Mouse (Mus musculus): ENCODE measurements at regions not wholly inside any gene's neighbourhood (a gene's known extent, or its start where the extent isn't known, plus 50 kb on each side); places are given as distances from the start of the nearest gene placed in this dataset.

GRCm38 (mm10) chr2:93135324-93135723, 52.0 kb upstream of the Trp53i11 start:
- DNase-seq (ENCODE audit: low spot score in 2 of 2) = no peak

GRCm38 (mm10) chr2:93133301-93133971, 53.9 kb upstream of the Trp53i11 start:
- DNase-seq (ENCODE audit: low spot score in 2 of 2) = no peak

DNA sequence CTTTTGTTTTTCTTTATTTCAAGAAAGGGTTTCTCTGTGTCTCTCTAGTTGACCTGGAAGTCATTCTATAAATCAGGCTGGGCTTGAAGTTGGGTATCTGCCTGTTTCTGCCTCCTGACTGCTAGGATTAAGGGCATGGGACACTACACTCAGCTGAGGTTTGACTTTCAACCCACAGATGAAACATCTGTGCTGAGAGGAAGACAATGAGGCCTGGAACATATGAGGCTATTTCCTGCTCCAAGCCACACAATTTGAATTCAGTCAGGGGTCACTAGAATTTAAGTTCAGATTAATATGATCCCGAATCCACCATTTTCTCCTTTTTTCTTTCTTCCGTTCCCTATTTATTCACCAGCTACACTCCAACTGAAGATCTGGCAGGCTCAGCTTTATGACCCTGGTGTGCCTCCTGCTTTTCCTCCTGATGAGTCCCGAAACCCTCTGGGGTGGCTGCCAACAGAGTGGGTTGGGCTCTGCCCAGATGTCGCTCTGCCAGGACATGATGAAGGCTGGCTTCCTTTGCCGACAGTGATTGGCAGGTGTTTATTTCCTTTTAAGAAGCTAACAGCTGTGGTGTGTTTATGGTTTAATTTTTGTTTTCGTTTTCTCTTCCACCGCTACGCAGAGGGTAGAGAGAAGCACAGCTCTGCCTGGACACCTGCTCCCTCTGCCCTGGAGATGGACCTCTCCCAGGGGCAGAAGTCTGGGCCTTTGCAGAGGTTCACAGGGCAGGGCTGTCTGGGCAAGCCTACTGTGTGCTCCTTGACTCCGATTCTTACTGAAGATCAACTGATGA, 55.3 kb upstream of the Trp53i11 start:
- DNase-seq (ENCODE audit: low spot score in 2 of 2) = no peak

- DNase-seq (ENCODE audit: low spot score in 2 of 2) = no peak
Observed at GRCm38 (mm10) chr2:93131236-93131635, 56.1 kb upstream of the Trp53i11 start.

GRCm38 (mm10) chr2:93129176-93129575, 58.2 kb upstream of the Trp53i11 start:
- DNase-seq (ENCODE audit: low spot score in 2 of 2) = no peak

- DNase-seq (ENCODE audit: low spot score in 2 of 2) = peak in 1 of 2 experiments; percentile 33
Observed at GRCm38 (mm10) chr2:93126595-93127165, 60.7 kb upstream of the Trp53i11 start.

DNA sequence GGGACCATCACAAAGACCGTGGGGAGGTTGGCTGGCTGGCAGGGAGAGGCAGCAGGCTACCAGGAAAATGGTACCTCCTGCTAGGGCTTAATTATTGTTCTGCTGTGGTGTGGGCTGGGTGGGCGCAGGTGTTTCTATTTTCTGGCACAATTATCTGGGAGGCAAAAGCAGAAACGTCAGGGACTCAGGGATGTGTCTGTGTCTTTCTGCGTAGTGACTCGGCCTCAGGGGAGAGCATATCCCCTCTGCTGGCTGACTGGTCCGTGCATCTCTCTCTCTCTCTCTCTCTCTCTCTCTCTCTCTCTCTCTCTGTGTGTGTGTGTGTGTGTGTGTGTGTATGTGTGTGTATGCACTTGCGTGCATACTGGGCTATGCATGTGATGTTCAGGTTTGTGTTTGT, 61.2 kb upstream of the Trp53i11 start:
- no peak for DNase-seq (ENCODE audit: low spot score in 2 of 2)

DNA sequence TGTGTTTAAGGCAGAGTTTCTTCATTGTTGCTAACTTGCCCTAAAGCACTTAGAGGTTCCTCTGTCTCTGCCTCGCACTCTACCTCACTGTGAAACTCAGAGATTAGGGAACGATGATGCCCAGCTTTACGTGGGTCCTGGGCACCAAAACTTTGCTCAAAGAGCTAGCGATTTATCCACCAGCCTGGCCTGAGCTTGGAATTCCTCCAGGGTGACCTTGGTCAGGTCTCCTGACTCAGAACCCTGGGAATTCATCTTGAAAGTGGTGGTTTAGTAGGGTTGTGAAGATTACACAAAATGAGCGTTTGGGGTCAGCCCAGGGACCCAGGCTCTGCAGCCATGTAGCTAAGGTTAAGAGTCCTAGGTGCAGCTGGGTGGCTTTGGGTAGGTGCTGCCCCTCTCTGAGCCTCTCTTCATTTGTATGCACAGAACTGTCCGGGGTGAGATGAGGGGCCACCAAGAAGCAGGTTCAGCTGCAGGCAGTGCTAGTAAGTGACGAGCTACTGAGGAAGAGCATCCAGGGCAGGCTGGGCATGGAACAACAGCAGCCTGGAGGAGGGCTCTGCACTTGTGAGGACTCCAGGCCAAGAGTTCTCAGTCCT, 62.4 kb upstream of the Trp53i11 start:
- no peak for DNase-seq (ENCODE audit: low spot score in 2 of 2)

GRCm38 (mm10) chr2:93123829-93124228, 63.5 kb upstream of the Trp53i11 start:
- DNase-seq (ENCODE audit: low spot score in 2 of 2) = no peak

DNA sequence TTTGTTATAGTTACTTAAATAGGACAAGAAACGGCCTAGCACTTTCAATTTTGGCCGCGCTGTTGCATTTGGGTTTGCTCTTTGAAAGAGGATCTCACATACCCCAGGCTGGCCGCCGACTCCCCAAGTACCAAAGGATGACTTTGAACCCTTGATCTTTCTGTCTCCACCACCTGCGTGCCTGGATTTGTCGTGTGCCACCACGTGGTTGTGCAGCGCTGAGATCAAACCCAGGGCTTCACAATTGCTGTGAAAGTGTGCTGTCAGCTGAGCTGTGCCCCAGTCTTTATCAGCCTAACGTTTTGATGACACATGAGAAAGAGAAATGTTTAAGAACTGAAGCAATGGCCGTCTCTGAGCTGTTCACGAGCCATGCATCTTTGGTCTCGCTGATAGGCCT, 67.0 kb upstream of the Trp53i11 start:
- DNase-seq (ENCODE audit: low spot score in 2 of 2) = no peak

DNA sequence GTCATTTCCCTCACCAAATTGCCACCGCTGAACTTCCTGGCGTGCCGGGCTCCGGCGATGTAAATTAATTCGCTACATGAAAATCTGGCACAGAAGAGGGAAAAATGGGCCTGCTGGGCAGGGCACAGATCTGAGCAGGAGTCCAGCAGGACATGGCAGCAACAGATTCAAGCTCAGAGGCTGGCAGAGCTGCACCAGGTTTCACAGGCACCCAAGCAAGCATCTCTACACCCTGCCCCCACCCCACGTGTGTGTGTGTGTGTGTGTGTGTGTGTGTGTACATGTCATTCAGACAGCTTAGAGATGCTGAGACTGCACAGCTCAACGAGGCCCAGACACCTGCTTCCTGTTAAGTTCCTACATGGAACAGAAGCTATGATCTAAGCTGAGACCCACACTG, 68.3 kb upstream of the Trp53i11 start:
- DNase-seq (ENCODE audit: low spot score in 2 of 2) = no peak

- DNase-seq (ENCODE audit: low spot score in 2 of 2) = no peak
Observed at GRCm38 (mm10) chr2:93115303-93115702, 69.3 kb upstream of the Prdm11 start.

DNA sequence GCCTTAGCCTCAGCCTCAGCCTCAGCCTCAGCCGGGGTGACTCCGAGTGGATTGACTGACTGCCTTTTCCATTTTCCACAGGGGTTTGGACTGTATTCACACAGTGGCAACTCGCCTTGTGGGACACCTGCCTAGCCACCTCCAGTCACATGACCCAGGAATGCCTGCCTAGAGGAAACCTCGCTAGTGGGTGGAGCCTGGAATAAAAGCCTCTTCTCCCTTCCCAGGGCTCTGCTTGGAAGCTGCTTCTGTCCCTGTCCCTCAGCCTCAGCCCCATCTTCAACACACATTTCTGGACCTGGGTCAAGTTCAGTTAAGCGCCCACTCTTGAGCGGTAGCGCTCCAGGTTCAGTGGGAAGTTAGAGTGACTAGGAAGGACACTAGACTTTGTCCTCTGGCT, 68.0 kb upstream of the Prdm11 start:
- no peak for DNase-seq (ENCODE audit: low spot score in 2 of 2)

- DNase-seq (ENCODE audit: low spot score in 2 of 2) = no peak
Observed at GRCm38 (mm10) chr2:93112320-93112719, 66.4 kb upstream of the Prdm11 start.

DNA sequence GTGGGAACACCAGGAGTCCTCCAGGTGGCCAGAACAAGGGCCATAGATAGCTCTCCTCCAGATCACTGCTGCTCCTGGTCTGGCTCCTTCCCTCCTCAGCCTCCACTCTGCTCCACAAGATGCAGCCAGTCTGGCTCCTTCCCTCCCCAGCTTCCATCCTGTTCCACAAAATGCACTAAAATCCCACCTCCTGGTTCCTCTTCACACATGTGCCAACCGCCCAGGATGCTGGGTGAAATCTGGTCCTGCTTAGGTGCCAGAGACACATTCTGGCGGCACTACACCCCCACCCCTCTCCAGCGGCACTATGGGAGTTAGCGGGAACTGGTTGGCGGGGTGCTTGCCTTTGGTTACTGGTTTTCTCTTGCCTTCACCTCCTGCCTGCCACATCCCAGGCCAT, 64.9 kb upstream of the Prdm11 start:
- no peak for DNase-seq (ENCODE audit: low spot score in 2 of 2)

GRCm38 (mm10) chr2:93106581-93106980, 60.6 kb upstream of the Prdm11 start:
- no peak for DNase-seq (ENCODE audit: low spot score in 2 of 2)

DNA sequence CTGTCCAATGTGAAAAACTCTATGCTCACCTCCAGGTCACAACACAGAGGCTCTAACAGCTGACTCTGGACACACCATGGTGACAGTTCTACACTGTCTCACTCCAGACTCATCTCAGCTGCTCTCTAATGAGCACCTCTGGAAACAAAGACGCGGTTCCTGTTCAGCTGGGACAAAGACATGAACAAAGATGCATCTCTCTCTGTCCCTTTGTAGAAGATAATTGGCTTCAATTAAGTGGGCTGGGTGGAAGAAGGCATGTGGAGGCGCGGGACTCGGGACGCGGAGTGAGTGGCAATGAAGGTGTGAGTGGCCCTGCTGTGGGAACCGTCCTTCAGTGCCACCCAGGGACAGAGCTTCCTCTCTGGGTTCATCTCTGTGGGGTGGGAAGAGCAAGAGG, 56.0 kb upstream of the Prdm11 start:
- no peak for DNase-seq (ENCODE audit: low spot score in 2 of 2)

DNA sequence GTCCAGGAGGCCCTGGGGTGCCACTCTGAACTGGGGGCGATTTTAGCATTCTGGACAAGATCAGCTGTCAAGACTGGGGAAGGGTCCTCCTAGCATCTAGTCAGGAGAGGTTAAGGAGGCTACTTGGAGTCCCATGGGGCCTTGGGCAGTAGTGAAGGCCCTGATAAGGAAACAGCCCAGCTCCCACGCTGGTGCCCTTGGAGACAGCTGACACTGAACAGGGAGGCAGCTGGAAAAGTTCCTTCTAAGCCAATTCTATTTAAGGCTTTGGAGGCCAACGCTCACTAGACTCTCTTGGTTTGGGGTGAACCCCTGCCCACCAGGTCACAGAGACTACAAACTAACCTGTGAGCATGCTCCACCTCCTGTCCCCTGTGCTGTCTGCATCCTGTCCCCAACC, 53.8 kb upstream of the Prdm11 start:
- DNase-seq (ENCODE audit: low spot score in 2 of 2) = no peak

- no peak for DNase-seq (ENCODE audit: low spot score in 2 of 2)
Observed at GRCm38 (mm10) chr2:93097016-93097415, 51.0 kb upstream of the Prdm11 start.

- DNase-seq (ENCODE audit: low spot score in 2 of 2) = no peak
Observed at GRCm38 (mm10) chr2:93096078-93096729, 50.2 kb upstream of the Prdm11 start.

All from frontal cortex, postnatal 25 days (tissue).